Mouse (Mus musculus) macrophage (primary cell): ENCODE measurements at regions not wholly inside any gene's neighbourhood (a gene's known extent, or its start where the extent isn't known, plus 50 kb on each side); places are given as distances from the start of the nearest gene placed in this dataset.
"Not testable (repeated sequence)": the region's sequence is repeated elsewhere in the genome, so short reads cannot be mapped to it uniquely, and the experiment has no call there.

Experiments
- H3K27ac ChIP-seq: fragments of 350-480 bp; formaldehyde crosslinking; 2 replicates; pipeline ENCODE4 v1.9.0; 2021
- H3K36me3 ChIP-seq: fragments of 350-480 bp; formaldehyde crosslinking; 2 replicates; pipeline ENCODE4 v1.9.0; 2021; ENCODE audit errors: inconsistent target
- H3K4me3 ChIP-seq: fragments of 350-480 bp; formaldehyde crosslinking; 2 replicates; pipeline ENCODE4 v1.9.0; 2021; ENCODE audit errors: inconsistent target
- H3K79me2 ChIP-seq: fragments of 350-480 bp; formaldehyde crosslinking; 2 replicates; pipeline ENCODE4 v1.9.0; 2021; ENCODE audit errors: inconsistent target
- WGBS: methylation state at CpG from one replicate; pipeline ENCODE4 v1.1.7; 2026; ENCODE audit warnings: inconsistent platforms; ENCODE audit not compliant: missing documents; 5-methylcytosine and 5-hydroxymethylcytosine counted together

DNA sequence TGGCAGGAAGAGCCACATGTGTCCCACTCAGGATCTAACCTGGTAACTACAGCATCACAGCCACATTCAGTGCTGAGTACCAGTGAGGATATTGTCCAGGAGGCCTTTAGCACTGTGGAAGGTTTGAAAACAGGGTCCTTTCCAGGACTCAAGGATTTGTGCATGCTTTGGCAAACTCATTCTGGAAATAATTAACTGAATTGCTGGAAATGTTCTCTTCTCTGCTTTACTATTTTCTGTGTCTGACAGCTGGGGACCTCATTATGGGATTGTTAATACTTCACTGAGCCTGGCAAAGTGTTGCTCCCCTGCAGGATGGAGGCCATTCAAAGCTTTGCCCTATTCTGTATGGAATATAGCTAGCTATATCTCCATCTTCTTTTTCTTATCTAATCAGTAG, 342.8 kb upstream of the Pdzrn3 start:
- Histone ChIP-seq H3K79me2 (no peaks in the 10 kb centered on the region), H3K4me3 (no peak overlapping the region), H3K36me3 (no peaks in the 10 kb centered on the region), H3K27ac (no peak overlapping the region)

GRCm38 (mm10) chr6:101689684-101690083, 312.0 kb upstream of the Pdzrn3 start:
- Histone ChIP-seq H3K79me2 (no peaks in the 10 kb centered on the region), H3K4me3 (no peak overlapping the region), H3K36me3 (no peaks in the 10 kb centered on the region), H3K27ac (no peak overlapping the region)
- 85% methylated on average over 2 of the region's 2 CpGs for WGBS

DNA sequence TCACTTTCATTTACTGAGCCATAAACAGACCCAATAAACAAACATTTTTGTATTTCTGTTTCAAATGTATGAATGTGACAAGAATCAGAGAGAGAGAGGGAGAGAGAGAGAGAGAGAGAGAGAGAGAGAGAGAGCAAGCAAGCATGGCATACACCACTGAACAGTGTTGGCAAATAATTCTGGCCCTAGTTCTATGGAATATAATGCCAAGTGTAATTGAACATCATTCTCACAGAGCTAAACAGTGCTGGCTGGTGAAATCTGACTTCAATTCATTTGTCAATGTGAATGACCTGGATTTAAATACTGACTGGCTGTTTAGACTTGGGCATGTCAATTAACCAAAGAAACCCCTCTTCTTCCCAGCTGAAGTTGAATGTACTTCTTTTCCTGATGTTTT, 308.9 kb upstream of the Pdzrn3 start:
- Histone ChIP-seq H3K27ac (no peak overlapping the region), H3K36me3 (no peaks in the 10 kb centered on the region), H3K4me3 (no peak overlapping the region), H3K79me2 (no peaks in the 10 kb centered on the region)

GRCm38 (mm10) chr6:101685734-101686133, 308.0 kb upstream of the Pdzrn3 start:
- 84% methylated on average over 8 of the region's 8 CpGs for WGBS
- H3K27ac ChIP-seq, result no peak overlapping the region
- no peaks in the 10 kb centered on the region for H3K79me2 ChIP-seq
- H3K4me3 ChIP-seq, result no peak overlapping the region
- H3K36me3 ChIP-seq, result no peaks in the 10 kb centered on the region

- H3K79me2 ChIP-seq, result no peaks in the 10 kb centered on the region
- no peaks in the 10 kb centered on the region for H3K36me3 ChIP-seq
- WGBS, result 49% methylated on average over 2 of the region's 2 CpGs
- no peak overlapping the region for H3K27ac ChIP-seq
- H3K4me3 ChIP-seq, result no peak overlapping the region
Observed at GRCm38 (mm10) chr6:101684390-101684789, 306.7 kb upstream of the Pdzrn3 start.

DNA sequence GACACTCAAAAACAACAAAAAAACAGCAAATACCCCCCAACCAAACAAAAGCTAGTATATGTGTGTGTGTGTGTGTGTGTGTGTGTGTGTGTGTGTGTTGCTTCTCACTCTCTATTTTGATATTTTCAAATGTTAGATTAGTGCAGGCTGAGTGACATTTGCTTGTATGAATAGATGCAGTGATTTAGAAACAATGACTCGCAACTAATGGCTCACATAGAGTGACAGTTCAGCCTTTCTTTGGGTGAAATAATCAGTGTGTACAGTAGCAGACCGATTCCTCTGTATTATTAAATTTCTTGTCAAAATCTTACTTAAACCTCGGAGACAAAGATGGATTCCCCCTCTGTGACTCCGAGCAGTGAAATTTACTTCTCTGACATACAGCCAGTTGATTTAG, 297.1 kb upstream of the Pdzrn3 start:
- 86% methylated on average over 4 of the region's 4 CpGs for WGBS
- H3K36me3 ChIP-seq, result no peaks in the 10 kb centered on the region
- H3K79me2 ChIP-seq, result no peaks in the 10 kb centered on the region
- H3K4me3 ChIP-seq, result no peak overlapping the region
- H3K27ac ChIP-seq, result no peak overlapping the region

DNA sequence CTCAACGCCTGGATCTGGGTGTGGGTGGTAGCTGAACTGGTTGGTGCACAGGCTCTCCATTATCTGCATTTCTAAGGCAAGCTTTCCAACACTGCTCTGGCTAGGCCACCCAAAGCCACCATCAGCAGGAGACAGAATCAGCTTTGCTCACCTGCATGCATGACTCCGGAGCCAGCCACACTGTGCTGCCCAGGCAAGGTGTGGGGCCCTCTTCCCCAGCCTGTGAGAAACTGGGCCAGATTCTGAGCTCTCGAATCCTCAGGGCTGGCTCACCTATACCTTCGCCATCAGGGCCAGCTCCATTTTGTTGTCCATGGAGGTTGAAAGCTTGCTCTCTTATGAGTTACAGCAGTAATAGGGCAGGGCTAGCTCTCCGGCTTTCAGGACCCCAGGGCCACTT, 293.1 kb upstream of the Pdzrn3 start:
- Histone ChIP-seq H3K27ac (no peak overlapping the region), H3K4me3 (no peak overlapping the region), H3K36me3 (no peaks in the 10 kb centered on the region), H3K79me2 (no peaks in the 10 kb centered on the region)
- WGBS, result 71% methylated on average over 5 of the region's 5 CpGs

GRCm38 (mm10) chr6:101669118-101669845, 291.6 kb upstream of the Pdzrn3 start:
- 79% methylated on average over 5 of the region's 5 CpGs for WGBS
- no peak overlapping the region for H3K27ac ChIP-seq
- H3K36me3 ChIP-seq, result no peaks in the 10 kb centered on the region
- H3K79me2 ChIP-seq, result no peaks in the 10 kb centered on the region
- no peak overlapping the region for H3K4me3 ChIP-seq

DNA sequence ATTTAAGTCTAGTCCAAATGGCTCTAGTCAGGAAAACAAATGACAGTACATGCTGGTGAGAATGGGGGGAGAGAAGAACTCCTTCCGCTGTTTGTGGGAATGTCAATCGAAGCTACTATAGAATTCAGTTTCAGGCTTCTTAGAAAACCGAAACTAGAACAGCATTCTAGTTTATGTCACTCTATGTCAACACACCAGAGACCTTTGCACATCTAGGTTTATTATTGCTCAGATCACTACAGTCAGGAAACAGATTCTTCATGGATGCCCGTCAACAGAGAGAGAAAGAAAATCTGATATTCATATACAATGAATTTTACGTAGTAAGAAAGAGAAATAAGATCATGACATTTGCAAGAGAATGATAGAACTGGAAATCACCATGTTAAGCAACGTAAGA, 276.7 kb upstream of the Pdzrn3 start:
- no peak overlapping the region for H3K4me3 ChIP-seq
- WGBS, result 84% methylated on average over 6 of the region's 6 CpGs
- no peaks in the 10 kb centered on the region for H3K36me3 ChIP-seq
- H3K79me2 ChIP-seq, result no peaks in the 10 kb centered on the region
- no peak overlapping the region for H3K27ac ChIP-seq

DNA sequence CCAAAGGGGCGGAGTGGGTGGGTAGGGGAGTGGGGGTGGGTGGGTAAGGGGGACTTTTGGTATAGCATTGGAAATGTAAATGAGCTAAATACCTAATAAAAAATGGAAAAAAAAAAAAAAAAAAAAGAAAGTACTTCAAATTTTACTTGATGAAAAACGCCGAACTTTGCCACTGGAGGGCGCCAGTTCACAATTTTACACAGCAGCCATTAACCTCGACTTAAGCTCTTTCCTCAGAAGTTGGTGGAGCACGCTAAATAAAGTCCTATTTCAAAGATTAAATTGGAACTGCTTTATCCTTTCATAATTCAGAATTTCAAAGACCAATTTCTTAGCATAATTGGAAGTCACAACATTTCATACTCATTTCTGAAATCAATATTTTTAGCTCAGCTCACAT, 272.7 kb upstream of the Pdzrn3 start:
- WGBS, result 20% methylated on average over 4 of the region's 6 CpGs
- not testable (repeated sequence) for H3K36me3 ChIP-seq, H3K27ac ChIP-seq, H3K4me3 ChIP-seq, H3K79me2 ChIP-seq

DNA sequence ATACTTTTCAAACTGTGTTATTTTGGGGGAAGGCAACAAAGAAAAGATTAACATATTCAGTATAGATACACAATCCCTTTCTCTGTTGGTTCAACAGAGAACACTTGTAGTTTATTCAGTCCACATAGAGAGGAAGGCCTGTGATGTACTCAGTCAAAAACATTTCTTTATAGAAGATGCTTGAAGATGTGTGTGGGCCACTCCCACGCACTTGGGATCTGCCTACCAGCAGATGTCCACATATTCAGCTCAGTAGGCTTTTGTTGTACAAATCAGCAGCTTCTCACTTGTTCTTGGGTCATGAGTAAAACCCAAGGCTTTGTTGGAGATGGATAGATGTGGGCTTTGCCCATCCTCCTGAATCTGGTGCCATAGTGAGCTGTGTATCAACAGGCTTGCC, 239.6 kb upstream of the Pdzrn3 start:
- no peaks in the 10 kb centered on the region for H3K36me3 ChIP-seq
- no peaks in the 10 kb centered on the region for H3K79me2 ChIP-seq
- H3K27ac ChIP-seq, result no peak overlapping the region
- H3K4me3 ChIP-seq, result no peak overlapping the region
- 79% methylated on average over 1 of the region's 1 CpGs for WGBS

DNA sequence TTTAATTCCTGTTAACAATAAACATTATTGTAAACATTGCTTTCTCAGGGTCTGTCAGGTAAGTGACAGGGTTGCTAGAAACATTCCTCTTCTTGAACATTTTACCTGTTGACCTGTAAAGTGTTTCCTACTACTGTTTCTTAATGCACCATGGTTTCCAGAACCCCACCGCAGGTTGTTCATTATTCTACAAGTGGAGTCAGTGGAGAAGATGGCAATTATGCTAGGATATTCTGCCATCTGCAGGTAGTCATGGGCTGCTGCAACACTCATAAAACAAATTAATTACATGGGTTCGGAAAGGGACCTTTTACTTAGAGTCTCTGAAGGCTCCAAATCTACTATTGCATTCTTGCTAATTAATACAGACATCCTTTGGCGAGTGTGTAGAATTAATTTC, 239.1 kb upstream of the Pdzrn3 start:
- H3K79me2 ChIP-seq, result no peaks in the 10 kb centered on the region
- H3K27ac ChIP-seq, result no peak overlapping the region
- no peak overlapping the region for H3K4me3 ChIP-seq
- H3K36me3 ChIP-seq, result no peaks in the 10 kb centered on the region
- 61% methylated on average over 3 of the region's 3 CpGs for WGBS

DNA sequence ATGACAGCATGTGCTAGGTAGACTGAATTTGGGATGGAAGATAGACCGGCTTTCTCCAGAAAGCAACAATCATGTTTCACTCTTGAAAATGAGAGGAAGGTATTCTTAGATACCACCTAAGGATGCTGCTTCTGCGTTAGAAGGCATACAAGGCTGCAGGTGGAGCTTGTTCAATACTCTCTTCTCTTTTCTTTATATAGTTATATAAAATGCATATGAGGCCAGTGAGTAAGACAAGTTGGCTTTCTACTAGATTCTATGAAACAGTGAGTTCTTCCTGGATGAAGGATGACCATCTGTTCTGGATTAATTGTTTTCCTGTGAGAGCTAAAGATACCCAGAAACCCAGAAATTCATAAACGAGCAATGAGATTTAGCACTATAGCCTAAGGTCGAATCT, 231.3 kb upstream of the Pdzrn3 start:
- 90% methylated on average over 4 of the region's 4 CpGs for WGBS
- Histone ChIP-seq H3K36me3 (no peaks in the 10 kb centered on the region), H3K79me2 (no peaks in the 10 kb centered on the region), H3K27ac (no peak overlapping the region), H3K4me3 (no peak overlapping the region)

DNA sequence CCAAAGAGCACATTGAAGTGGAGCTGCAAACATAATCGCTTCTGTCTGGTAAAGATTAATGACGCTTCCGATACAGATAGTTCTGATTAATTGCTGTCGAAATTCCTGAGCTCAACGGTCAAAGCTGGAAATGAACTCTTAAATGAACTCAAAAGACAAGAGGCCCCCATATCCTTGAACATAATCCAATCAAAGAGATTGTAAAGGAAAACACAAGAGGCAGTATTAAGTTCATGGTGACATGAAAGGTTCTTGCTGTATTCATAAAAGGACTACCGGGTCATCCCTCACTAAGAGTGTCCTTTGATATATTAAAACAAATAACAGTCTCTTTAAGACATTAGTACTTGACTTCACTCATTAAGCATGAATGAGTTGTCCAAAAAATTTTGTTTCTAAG, 225.4 kb upstream of the Pdzrn3 start:
- WGBS, result 59% methylated on average over 6 of the region's 6 CpGs
- Histone ChIP-seq H3K36me3 (no peaks in the 10 kb centered on the region), H3K27ac (no peak overlapping the region), H3K79me2 (no peaks in the 10 kb centered on the region), H3K4me3 (no peak overlapping the region)

DNA sequence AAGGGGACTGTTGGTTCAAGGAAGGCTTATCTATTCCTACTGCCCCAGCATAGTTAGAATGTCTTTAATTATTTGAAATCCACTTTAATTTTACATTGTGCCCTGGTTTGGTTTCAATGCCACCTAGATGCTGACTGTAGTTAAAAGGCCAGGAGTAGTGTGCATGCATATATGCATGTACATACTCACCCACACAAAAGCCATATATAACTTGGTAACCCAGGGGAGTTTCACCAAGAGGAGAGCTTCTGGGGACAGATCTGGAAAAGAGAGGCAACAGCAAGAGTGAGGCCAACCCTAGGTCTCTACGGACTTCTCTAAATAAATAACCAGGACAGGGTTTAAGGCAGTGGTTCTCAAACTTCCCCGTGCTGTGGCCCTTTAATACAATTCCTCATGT, 219.3 kb upstream of the Pdzrn3 start:
- 90% methylated on average over 2 of the region's 2 CpGs for WGBS

More for the DNA sequence above, 219.3 kb upstream of the Pdzrn3 start:
- H3K27ac ChIP-seq, result no peak overlapping the region
- no peaks in the 10 kb centered on the region for H3K36me3 ChIP-seq
- no peaks in the 10 kb centered on the region for H3K79me2 ChIP-seq
- no peak overlapping the region for H3K4me3 ChIP-seq
